Mouse (Mus musculus) ES-E14 (cell line): Measurements from ENCODE around the gene Bmt2.

ENCODE experiments used
- CHD2 ChIP-seq: IDR thresholded peaks from 2 replicates; pipeline ENCODE4 v1.6.1; 2014; ENCODE audit warnings: mild to moderate bottlenecking, low read depth, low read length, inconsistent platforms
- HCFC1 ChIP-seq: IDR thresholded peaks from 2 replicates; pipeline ENCODE4 v1.6.1; 2012; ENCODE audit warnings: low read length, inconsistent platforms, borderline replicate concordance; ENCODE audit not compliant: insufficient read depth
- MAFK ChIP-seq: IDR thresholded peaks from 2 replicates; pipeline ENCODE4 v1.6.1; 2014; ENCODE audit warnings: mild to moderate bottlenecking, low read depth, low read length, inconsistent platforms; ENCODE audit not compliant: insufficient read depth
- ZC3H11A ChIP-seq: IDR thresholded peaks from 2 replicates; pipeline ENCODE4 v1.6.1; 2012; ENCODE audit warnings: low read depth, mild to moderate bottlenecking, inconsistent platforms, low read length, borderline replicate concordance
- ZNF384 ChIP-seq: IDR thresholded peaks from 2 replicates; pipeline ENCODE4 v1.6.1; 2012; ENCODE audit warnings: low read depth, low read length, inconsistent platforms

DNA sequence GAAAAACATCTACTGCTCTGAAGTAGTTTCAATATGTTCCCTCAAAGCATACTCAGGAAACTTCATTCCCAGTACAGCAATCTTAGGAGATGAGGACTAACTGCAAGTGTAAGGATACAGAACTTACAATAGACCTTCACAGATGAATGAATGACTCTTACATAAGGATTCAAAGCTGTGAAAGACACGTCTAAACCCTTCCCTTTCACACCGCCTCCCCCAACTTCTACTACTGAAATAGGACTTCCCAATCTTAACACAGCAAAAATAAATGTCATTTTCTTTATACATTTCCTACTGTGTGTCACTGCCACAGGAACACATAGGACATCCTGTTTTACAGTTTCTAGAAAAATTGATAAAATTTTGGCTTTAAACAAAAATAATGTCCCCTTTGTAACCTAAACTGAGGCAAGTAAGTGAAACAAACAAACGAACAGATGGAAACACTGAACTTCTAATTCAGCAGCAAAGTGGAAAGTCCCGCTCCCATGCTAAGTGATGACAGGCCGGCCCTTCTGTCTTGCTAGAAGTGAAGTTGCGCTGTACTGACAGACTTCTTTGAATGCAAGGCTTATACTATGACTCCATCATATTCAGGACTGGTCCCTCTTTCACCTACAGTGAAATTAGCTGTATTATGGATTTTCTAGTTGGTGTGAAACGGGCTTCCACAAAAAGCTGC, 79.4 kb downstream of the Bmt2 start:
- TF ChIP-seq CHD2 (no peak), MAFK (no peak), HCFC1 (no peak), ZNF384 (no peak), ZC3H11A (no peak)
